Comparison of ENCODE assay signal across 8 mouse cellular contexts in the genomic region with DNA sequence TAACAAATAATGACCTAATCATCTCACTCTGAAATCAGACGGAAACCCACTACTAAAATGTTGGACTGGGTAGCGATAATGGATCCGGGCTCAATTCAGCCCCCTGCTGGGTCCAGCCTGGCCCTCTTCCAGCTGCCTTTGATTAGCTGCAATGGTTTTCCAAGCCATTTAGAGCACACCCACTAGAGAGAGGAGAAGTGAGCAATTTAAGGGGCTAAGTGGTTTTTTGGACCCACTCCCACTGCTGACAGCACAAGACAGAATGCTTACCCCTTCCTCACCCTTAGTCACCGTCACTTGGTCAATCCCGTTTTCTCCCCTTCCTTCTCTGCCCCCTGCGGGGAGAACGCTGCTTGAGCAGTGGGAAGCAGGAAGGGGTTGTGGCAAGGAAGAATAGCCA. TPM values are rescaled to one million over a fixed set of nuclear protein-coding genes. Genes with fewer than 3 reads are reported as not detected.
DNase-seq lines count a peak whose midpoint lies in the region; ATAC-seq and TF ChIP-seq lines count a peak whose summit lies in the region.
"Had no signal": no experiment of that assay in that cellular context is flagged by ENCODE, and none has a peak within 500 bp of the region (broad histone marks: within the 10 kb centered on the region; RNA-seq: fewer than 3 reads in every experiment).

No protein-coding gene starts in this region.

- no peaks in the 10 kb centered on the region for H3K36me3 ChIP-seq in liver, embryonic 11.5 days (ENCODE audit: control insufficient read depth, insufficient read depth, low read length)
- H3K36me3 ChIP-seq in hindbrain, embryonic 14.5 days (replicated peaks; ENCODE audit: control insufficient read depth, insufficient read depth): no peaks in the 10 kb centered on the region

- no peak for ATAC-seq in liver, embryonic 11.5 days (replicated peaks; ENCODE audit: low FRiP score)
- ATAC-seq in hindbrain, embryonic 14.5 days (ENCODE audit: low FRiP score): peak; percentile 67

- peaks cover 10% of the 10 kb centered on the region for H3K27me3 ChIP-seq in liver, embryonic 11.5 days (replicated peaks; ENCODE audit: control insufficient read depth, insufficient read depth, low read length)
- no peaks in the 10 kb centered on the region for H3K27me3 ChIP-seq in hindbrain, embryonic 14.5 days (ENCODE audit: control insufficient read depth, insufficient read depth, low read length)

- no peak for DNase-seq in liver, embryonic 11.5 days (ENCODE audit: low spot score)
- DNase-seq in liver: no peak
- peak; percentile 74 for DNase-seq in hindbrain, embryonic 14.5 days (ENCODE audit: low spot score)
- DNase-seq in kidney, postnatal 14 days: no peak
- DNase-seq in left cerebral cortex, adult 8-10 months (ENCODE audit: low spot score in 2 of 2): no peak

- H3K9me3 ChIP-seq in liver, embryonic 11.5 days (ENCODE audit: control insufficient read depth, low read length): no peaks in the 10 kb centered on the region
- no peaks in the 10 kb centered on the region for H3K9me3 ChIP-seq in hindbrain, embryonic 14.5 days (ENCODE audit: control insufficient read depth, low read length)

- WGBS in liver, embryonic 11.5 days: 12% methylated on average over 7 of the region's 7 CpGs
- WGBS in hindbrain, embryonic 14.5 days: 4% methylated on average over 7 of the region's 7 CpGs
- 7% methylated on average over 7 of the region's 7 CpGs for WGBS in olfactory bulb, adult 2 months

- peak overlapping the region; percentile 25; the same call in 1 of the 2 replicates for H3K4me2 ChIP-seq in liver, embryonic 11.5 days
- peak overlapping the region; percentile 36 for H3K4me2 ChIP-seq in hindbrain, embryonic 14.5 days (replicated peaks)

- no peak for TF ChIP-seq CTCF in cortical plate, adult 2 months (IDR thresholded peaks at IDR 0.05; ENCODE audit: extremely low read depth, insufficient read depth, low read length)
- TF ChIP-seq CTCF in olfactory bulb, adult 2 months (IDR thresholded peaks at IDR 0.05; ENCODE audit: insufficient read depth, low read depth, low read length): no peak

- no peak overlapping the region for H3K4me3 ChIP-seq in liver, embryonic 11.5 days (ENCODE audit: low read depth, low read length)
- 0 out of 2 replicates have a peak overlapping the region, but pooled peaks have one; percentile 0 for H3K4me3 ChIP-seq in cortical plate, adult 2 months (ENCODE audit: insufficient read depth, low read length)
- H3K4me3 ChIP-seq in hindbrain, embryonic 14.5 days (replicated peaks; ENCODE audit: low read length): no peak overlapping the region
- H3K4me3 ChIP-seq in olfactory bulb, adult 2 months (ENCODE audit: insufficient read depth, low read depth, low read length): peak overlapping the region; percentile 26

- no peak for TF ChIP-seq POLR2A in cortical plate, adult 2 months (IDR thresholded peaks at IDR 0.05; ENCODE audit: extremely low read depth, insufficient read depth, low read length)
- TF ChIP-seq POLR2A in olfactory bulb, adult 2 months (IDR thresholded peaks at IDR 0.05; ENCODE audit: insufficient read depth, low read depth, low read length): no peak

- H3K4me1 ChIP-seq in liver, embryonic 11.5 days (replicated peaks; ENCODE audit: control insufficient read depth, insufficient read depth, low read length): no peaks in the 10 kb centered on the region
- peaks cover 2% of the 10 kb centered on the region; the same call in 1 of the 2 replicates for H3K4me1 ChIP-seq in cortical plate, adult 2 months (ENCODE audit: control insufficient read depth, insufficient read depth, low read length)
- H3K4me1 ChIP-seq in hindbrain, embryonic 14.5 days (replicated peaks; ENCODE audit: control insufficient read depth, insufficient read depth, low read length): peaks cover 23% of the 10 kb centered on the region
- peaks cover 16% of the 10 kb centered on the region for H3K4me1 ChIP-seq in olfactory bulb, adult 2 months (ENCODE audit: control insufficient read depth, insufficient read depth, low read length)

- no peak overlapping the region for H3K27ac ChIP-seq in liver, embryonic 11.5 days (ENCODE audit: low read depth, low read length)
- no peak overlapping the region for H3K27ac ChIP-seq in cortical plate, adult 2 months (ENCODE audit: insufficient read depth, low read length)
- H3K27ac ChIP-seq in hindbrain, embryonic 14.5 days: peak overlapping the region; percentile 51; the same call in 1 of the 2 replicates
- peak overlapping the region; percentile 14; the same call in 1 of the 2 replicates for H3K27ac ChIP-seq in olfactory bulb, adult 2 months (ENCODE audit: insufficient read depth, low read depth, low read length)

- H3K9ac ChIP-seq in liver, embryonic 11.5 days (ENCODE audit: low read depth, low read length): no peak overlapping the region
- 0 out of 2 replicates have a peak overlapping the region, but pooled peaks have one; percentile 16 for H3K9ac ChIP-seq in hindbrain, embryonic 14.5 days

RNA-seq across cellular contexts. Expression of a gene that starts 24.9 kb away (rescaled TPM):
- polyA plus RNA-seq in liver, embryonic 11.5 days (2014; fragmentation: Nextera tagmentation; extraction: Ambion mirVana): 11.6 and 12.9 TPM in 2 replicates
- 266 and 292 TPM in 2 replicates for polyA plus RNA-seq in cortical plate, adult 2 months (2012; rRNA removed)
- polyA plus RNA-seq in hindbrain, embryonic 14.5 days (2014; fragmentation: Nextera tagmentation; extraction: Ambion mirVana): 115 and 123 TPM in 2 replicates
- polyA plus RNA-seq in olfactory bulb, adult 2 months (2012; ENCODE audit: insufficient read depth, insufficient read length, low replicate concordance, missing spikeins): 133 and 244 TPM in 2 replicates
- total RNA-seq in left cerebral cortex, adult 8-10 months (2022): 100 to 1,000 TPM; 382 to 408 (median 393) TPM

RNA-seq across cellular contexts. Expression of a gene that starts 25.2 kb away (rescaled TPM):
- polyA plus RNA-seq in liver, embryonic 11.5 days (2014; fragmentation: Nextera tagmentation; extraction: Ambion mirVana): 0.37 TPM in 1 of 2 replicates, not detected in the other
- 3.5 and 4.5 TPM in 2 replicates for polyA plus RNA-seq in cortical plate, adult 2 months (2012; rRNA removed)
- polyA plus RNA-seq in hindbrain, embryonic 14.5 days (2014; fragmentation: Nextera tagmentation; extraction: Ambion mirVana): 0.91 and 1.1 TPM in 2 replicates
- polyA plus RNA-seq in olfactory bulb, adult 2 months (2012; ENCODE audit: insufficient read depth, insufficient read length, low replicate concordance, missing spikeins): not detected in 2 replicates
- 1 to 10 TPM; 2.0 to 3.9 (median 2.2) TPM for total RNA-seq in left cerebral cortex, adult 8-10 months (2022)
- total RNA-seq: liver, adult 2 months had no signal
- polyA plus RNA-seq: liver, adult 2 months had no signal

RNA-seq across cellular contexts. Expression of a gene that starts 32.5 kb away (rescaled TPM):
- 0.07 TPM in 1 of 2 replicates, not detected in the other for polyA plus RNA-seq in liver, embryonic 11.5 days (2014; fragmentation: Nextera tagmentation; extraction: Ambion mirVana)
- polyA plus RNA-seq in cortical plate, adult 2 months (2012; rRNA removed): 0.32 and 0.40 TPM in 2 replicates
- 0.35 and 0.73 TPM in 2 replicates for polyA plus RNA-seq in hindbrain, embryonic 14.5 days (2014; fragmentation: Nextera tagmentation; extraction: Ambion mirVana)
- not detected in 2 replicates for polyA plus RNA-seq in olfactory bulb, adult 2 months (2012; ENCODE audit: insufficient read depth, insufficient read length, low replicate concordance, missing spikeins)
- under 1 TPM; 0.48 to 0.80 (median 0.56) TPM for total RNA-seq in left cerebral cortex, adult 8-10 months (2022)

Comparison
In these comparisons a context has a peak if more than half of its experiments do, and no peak if none do; other contexts are left out.
1. H3K27ac ChIP-seq: peak in hindbrain, embryonic 14.5 days (single experiment) and olfactory bulb, adult 2 months (single experiment); none in liver, embryonic 11.5 days (single experiment) and cortical plate, adult 2 months (single experiment).
2. H3K4me3 ChIP-seq: peak in cortical plate, adult 2 months (single experiment) and olfactory bulb, adult 2 months (single experiment); none in liver, embryonic 11.5 days (single experiment) and hindbrain, embryonic 14.5 days (single experiment).